Mouse (Mus musculus) G1E (cell line): ENCODE results near the gene Bcar3.

Source experiments
- CTCF ChIP-seq: IDR thresholded peaks from 2 replicates; pipeline ENCODE4 v1.5.1; 2012; ENCODE audit warnings: low read depth, low read length, inconsistent platforms, mixed read lengths
- TAL1 ChIP-seq: conservative IDR thresholded peaks from 2 replicates; pipeline ENCODE4 v1.6.1; 2012; ENCODE audit warnings: low read depth, low read length, inconsistent platforms, mixed read lengths

DNA sequence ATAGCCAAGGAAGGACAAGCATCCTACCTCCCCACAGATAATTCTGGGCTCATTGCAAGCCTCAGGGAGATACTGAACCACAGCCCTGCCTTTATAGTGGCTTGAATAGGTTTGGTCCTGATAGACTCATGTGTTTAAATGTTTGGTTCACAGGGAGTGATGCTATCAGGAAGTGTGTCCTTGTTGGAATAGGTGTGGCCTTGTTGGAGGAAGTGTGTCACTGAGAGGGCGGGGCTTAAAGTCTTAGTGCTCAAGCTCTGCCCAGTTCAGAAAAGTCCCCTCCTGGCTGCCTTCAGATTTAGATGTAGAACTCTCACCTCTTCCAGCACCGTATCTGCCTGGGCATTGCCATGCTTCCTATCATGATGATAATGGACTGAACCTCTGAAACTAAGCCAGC is 52.7 kb downstream of the Bcar3 start:
- TF ChIP-seq CTCF (no peak), TAL1 (no peak)
